Mouse (Mus musculus) leukemia stem cell, adult 10-12 weeks (primary cell): ENCODE data around the gene Zswim9. TPM values are rescaled to one million over a fixed set of nuclear protein-coding genes. Genes with fewer than 3 reads are reported as not detected.

Experiments
- polyA plus RNA-seq: library from polyadenylated mRNA; stranded (reverse); fragments of >175 nt; gene quantifications from 2 replicates; pipeline ENCODE4 v1.2.3, GENCODE M21; 2012; ENCODE audit warnings: low replicate concordance

Gene Zswim9
- 0.47 and 1.3 TPM in 2 replicates for polyA plus RNA-seq

DNA sequence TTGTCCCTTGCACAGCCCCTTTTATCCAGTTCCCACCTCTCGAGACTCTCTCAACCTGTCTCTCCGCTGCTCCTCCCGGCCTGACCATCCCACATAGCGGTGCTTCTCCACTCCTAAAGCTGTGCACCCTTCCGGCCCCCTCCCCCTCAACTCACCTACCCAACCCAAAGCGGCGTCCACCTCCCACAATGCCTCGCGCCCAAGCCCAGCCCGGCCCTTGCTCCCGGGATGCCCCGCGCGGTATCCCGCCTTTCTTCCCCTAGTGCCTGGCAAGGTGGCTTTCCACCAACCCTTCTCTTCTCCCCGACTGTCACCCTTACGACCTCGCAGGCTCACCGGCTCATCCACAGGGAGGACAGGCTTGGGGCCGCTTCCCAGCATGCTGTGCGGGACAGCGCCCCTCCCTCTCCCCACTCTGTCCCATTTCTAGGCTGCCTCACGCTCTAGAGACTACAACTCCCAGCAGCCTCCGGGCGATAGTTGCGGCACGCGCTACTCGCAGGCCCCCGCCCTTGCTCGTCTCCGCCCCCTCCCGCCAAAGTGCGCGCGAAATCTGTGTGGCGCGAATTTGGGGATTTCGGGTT lies at the start of gene Zswim9:
Zswim9 (minus strand) TSS at position 414 of the 584 bp plus-strand sequence.

DNA sequence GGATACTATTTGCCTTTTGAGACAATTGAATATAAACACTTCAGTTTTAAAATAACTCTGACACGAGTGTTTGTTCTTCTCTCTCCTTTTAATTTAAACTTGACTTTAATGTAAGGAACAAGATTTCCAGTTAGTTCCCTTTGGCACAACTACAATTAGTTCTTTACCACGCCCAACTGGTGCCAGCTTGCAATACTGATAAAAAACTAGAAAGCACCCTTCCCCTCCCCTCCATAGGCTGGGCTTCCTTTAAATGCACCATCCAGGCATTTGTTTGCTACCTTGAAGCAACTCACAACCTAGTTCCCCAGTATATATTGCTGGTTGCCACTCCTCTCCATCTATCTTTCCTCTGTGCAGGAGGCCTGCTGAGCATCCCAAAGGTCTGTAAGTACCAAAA lies 45.8 kb upstream of the Zswim9 start, which contains the start of gene Pla2g4c:
Pla2g4c (plus strand) TSS at position 340 of the 400 bp plus-strand sequence.

GRCm38 (mm10) chr7:13277081-13277480 lies 1.4 kb downstream of the Zswim9 start, which contains the start of gene Lig1:
Gene Lig1, plus strand, starts transcription at chr7:13277283.

GRCm38 (mm10) chr7:13212720-13213119 lies 65.8 kb downstream of the Zswim9 start, which contains the start of gene Vmn1r89:
Gene Vmn1r89, plus strand, starts transcription at chr7:13213020.

Other genes with a start within 250 kb of the Zswim9 start
- gene Chmp2a, start 243.9 kb downstream of the Zswim9 start, polyA plus RNA-seq: 29.9 and 190 TPM in 2 replicates
- gene Ube2m, start 240.4 kb downstream of the Zswim9 start, polyA plus RNA-seq: 107 and 227 TPM in 2 replicates
- 2.6 and 3.3 TPM in 2 replicates for gene Mzf1, start 224.0 kb downstream of the Zswim9 start, polyA plus RNA-seq
- gene Vmn1r85, start 183.5 kb downstream of the Zswim9 start, polyA plus RNA-seq: not detected in 2 replicates
- gene Vmn1r86, start 158.8 kb downstream of the Zswim9 start, polyA plus RNA-seq: 0.03 TPM in 1 of 2 replicates, not detected in the other
- not detected in 2 replicates for gene Vmn1r87, start 138.6 kb downstream of the Zswim9 start, polyA plus RNA-seq
- gene Vmn1r88, start 119.2 kb downstream of the Zswim9 start, polyA plus RNA-seq: not detected in 2 replicates
- not detected in 2 replicates for gene Vmn1r89, start 65.7 kb downstream of the Zswim9 start, polyA plus RNA-seq
- 28.6 and 54.1 TPM in 2 replicates for gene Lig1, start 1.4 kb downstream of the Zswim9 start, polyA plus RNA-seq
- 1.1 TPM in 1 of 2 replicates, not detected in the other for gene Pla2g4c, start 45.9 kb upstream of the Zswim9 start, polyA plus RNA-seq
- not detected in 2 replicates for gene Cabp5, start 119.4 kb upstream of the Zswim9 start, polyA plus RNA-seq
- 0.64 TPM in 1 of 2 replicates, not detected in the other for gene Bsph1, start 172.1 kb upstream of the Zswim9 start, polyA plus RNA-seq